Mouse (Mus musculus) neural tube, embryonic 15.5 days (tissue): ENCODE data around the gene Psrc1. TPM values are rescaled to one million over a fixed set of nuclear protein-coding genes. Genes with fewer than 3 reads are reported as not detected.

Experiments used
- ATAC-seq: fragments of 200-750 bp; cut with Nextera tagmentation; 2 replicates; pipeline ENCODE4 v1.8.0; 2017; ENCODE audit warnings: mild to moderate bottlenecking, moderate TSS enrichment, moderate library complexity; ENCODE audit not compliant: low FRiP score
- H3K27ac ChIP-seq: fragments of 300-500 bp; sonication (generic); replicated peaks from 2 replicates; pipeline ENCODE4 v1.5.1; 2015; ENCODE audit warnings: mild to moderate bottlenecking, inconsistent platforms
- H3K27me3 ChIP-seq: fragments of 300-500 bp; sonication (generic); replicated peaks from 2 replicates; pipeline ENCODE4 v1.6.1; 2015; ENCODE audit warnings: inconsistent platforms
- H3K36me3 ChIP-seq: fragments of 300-500 bp; sonication (generic); 2 replicates; pipeline ENCODE4 v1.6.1; 2015; ENCODE audit warnings: inconsistent platforms
- H3K4me1 ChIP-seq: fragments of 300-500 bp; sonication (generic); 2 replicates; pipeline ENCODE4 v1.6.1; 2015; ENCODE audit warnings: inconsistent platforms
- H3K4me2 ChIP-seq: fragments of 300-500 bp; sonication (generic); 2 replicates; pipeline ENCODE4 v1.6.1; 2015; ENCODE audit warnings: inconsistent platforms, mild to moderate bottlenecking, moderate library complexity
- H3K4me3 ChIP-seq: fragments of 300-500 bp; sonication (generic); replicated peaks from 2 replicates; pipeline ENCODE4 v1.5.1; 2015; ENCODE audit warnings: mild to moderate bottlenecking, inconsistent platforms
- H3K9ac ChIP-seq: fragments of 300-500 bp; sonication (generic); replicated peaks from 2 replicates; pipeline ENCODE4 v1.6.1; 2015; ENCODE audit warnings: mild to moderate bottlenecking, inconsistent platforms
- H3K9me3 ChIP-seq: fragments of 300-500 bp; sonication (generic); replicated peaks from 2 replicates; pipeline ENCODE4 v1.6.1; 2016; ENCODE audit warnings: inconsistent platforms
- WGBS: fragments of 180-500 bp; shearing (Covaris S2); methylation state at CpG from one replicate; pipeline ENCODE4 v1.1.7; 2015; ENCODE audit warnings: mixed read lengths; 5-methylcytosine and 5-hydroxymethylcytosine counted together
- polyA plus RNA-seq: library from polyadenylated mRNA; unstranded; fragments of >200 nt; fragmentation: Nextera tagmentation; extraction: Ambion mirVana; gene quantifications from 2 replicates; pipeline ENCODE4 v1.2.1, GENCODE M21; 2015

The Psrc1 gene
- polyA plus RNA-seq, 1 experiment from 2014 or later: 5.5 TPM

- Histone ChIP-seq H3K27me3 (no peaks in the 10 kb centered on the region), H3K4me2 (peak overlapping the region; percentile 31), H3K36me3 (no peaks in the 10 kb centered on the region), H3K4me3 (peak overlapping the region; percentile 22; the same call in 1 of the 2 replicates), H3K9ac (no peak overlapping the region), H3K27ac (no peak overlapping the region), H3K4me1 (0 out of 2 replicates have a peak, but pooled peaks cover 4% of the 10 kb centered on the region), H3K9me3 (no peaks in the 10 kb centered on the region)
- WGBS: 62% methylated on average over 9 of the region's 9 CpGs
- peak; percentile 68 for ATAC-seq
Observed at GRCm38 (mm10) chr3:108367173-108367572, 16.5 kb upstream of the Psrc1 start.

- Histone ChIP-seq H3K4me2 (peak overlapping the region; percentile 31), H3K9ac (no peak overlapping the region), H3K27ac (no peak overlapping the region), H3K4me1 (0 out of 2 replicates have a peak, but pooled peaks cover 4% of the 10 kb centered on the region), H3K9me3 (no peaks in the 10 kb centered on the region), H3K36me3 (no peaks in the 10 kb centered on the region), H3K27me3 (no peaks in the 10 kb centered on the region), H3K4me3 (no peak overlapping the region)
- 81% methylated on average over 3 of the region's 3 CpGs for WGBS
- no peak for ATAC-seq
Observed at GRCm38 (mm10) chr3:108367828-108368227, 15.8 kb upstream of the Psrc1 start.

GRCm38 (mm10) chr3:108368721-108369120 is 14.9 kb upstream of the Psrc1 start:
- no peaks in the 10 kb centered on the region for H3K27me3 ChIP-seq
- no peak overlapping the region for H3K27ac ChIP-seq
- H3K4me1 ChIP-seq: 0 out of 2 replicates have a peak, but pooled peaks cover 4% of the 10 kb centered on the region
- no peaks in the 10 kb centered on the region for H3K36me3 ChIP-seq
- H3K9me3 ChIP-seq: no peaks in the 10 kb centered on the region
- WGBS: 82% methylated on average over 5 of the region's 5 CpGs
- no peak overlapping the region for H3K9ac ChIP-seq
- H3K4me2 ChIP-seq: no peak overlapping the region
- no peak overlapping the region for H3K4me3 ChIP-seq
- no peak for ATAC-seq

- H3K27ac ChIP-seq: no peak overlapping the region
- no peaks in the 10 kb centered on the region for H3K27me3 ChIP-seq
- H3K4me1 ChIP-seq: no peaks in the 10 kb centered on the region
- H3K36me3 ChIP-seq: no peaks in the 10 kb centered on the region
- H3K4me3 ChIP-seq: no peak overlapping the region
- H3K9ac ChIP-seq: no peak overlapping the region
- no peak for ATAC-seq
- H3K4me2 ChIP-seq: no peak overlapping the region
- no peaks in the 10 kb centered on the region for H3K9me3 ChIP-seq
- 69% methylated on average over 3 of the region's 3 CpGs for WGBS
Observed at GRCm38 (mm10) chr3:108372274-108372673, 11.4 kb upstream of the Psrc1 start.

GRCm38 (mm10) chr3:108372691-108373090 is 10.9 kb upstream of the Psrc1 start:
- no peaks in the 10 kb centered on the region for H3K27me3 ChIP-seq
- H3K4me2 ChIP-seq: no peak overlapping the region
- WGBS: 84% methylated on average over 3 of the region's 3 CpGs
- H3K27ac ChIP-seq: no peak overlapping the region
- no peak overlapping the region for H3K4me3 ChIP-seq
- no peaks in the 10 kb centered on the region for H3K36me3 ChIP-seq
- no peaks in the 10 kb centered on the region for H3K4me1 ChIP-seq
- H3K9me3 ChIP-seq: no peaks in the 10 kb centered on the region
- no peak overlapping the region for H3K9ac ChIP-seq
- no peak for ATAC-seq

- no peaks in the 10 kb centered on the region for H3K36me3 ChIP-seq
- ATAC-seq: no peak
- no peak overlapping the region for H3K9ac ChIP-seq
- H3K27ac ChIP-seq: peak overlapping the region; percentile 45; the same call in 1 of the 2 replicates
- 57% methylated on average over 7 of the region's 7 CpGs for WGBS
- no peaks in the 10 kb centered on the region for H3K9me3 ChIP-seq
- no peaks in the 10 kb centered on the region for H3K27me3 ChIP-seq
- peaks cover 27% of the 10 kb centered on the region for H3K4me1 ChIP-seq
- no peak overlapping the region for H3K4me2 ChIP-seq
- no peak overlapping the region for H3K4me3 ChIP-seq
Observed at GRCm38 (mm10) chr3:108378875-108379663, 4.6 kb upstream of the Psrc1 start.

GRCm38 (mm10) chr3:108380695-108381094 is 2.9 kb upstream of the Psrc1 start:
- H3K9ac ChIP-seq: no peak overlapping the region
- H3K27ac ChIP-seq: no peak overlapping the region
- H3K4me3 ChIP-seq: no peak overlapping the region
- peaks cover 28% of the 10 kb centered on the region for H3K4me1 ChIP-seq
- H3K36me3 ChIP-seq: no peaks in the 10 kb centered on the region
- H3K4me2 ChIP-seq: no peak overlapping the region
- ATAC-seq: no peak
- WGBS: 85% methylated on average over 6 of the region's 6 CpGs
- no peaks in the 10 kb centered on the region for H3K27me3 ChIP-seq
- H3K9me3 ChIP-seq: no peaks in the 10 kb centered on the region

- no peaks in the 10 kb centered on the region for H3K36me3 ChIP-seq
- no peak for ATAC-seq
- no peak overlapping the region for H3K9ac ChIP-seq
- no peaks in the 10 kb centered on the region for H3K27me3 ChIP-seq
- no peak overlapping the region for H3K4me2 ChIP-seq
- H3K27ac ChIP-seq: no peak overlapping the region
- H3K4me1 ChIP-seq: peaks cover 28% of the 10 kb centered on the region
- WGBS: 76% methylated on average over 14 of the region's 14 CpGs
- H3K9me3 ChIP-seq: no peaks in the 10 kb centered on the region
- no peak overlapping the region for H3K4me3 ChIP-seq
Observed at GRCm38 (mm10) chr3:108381945-108382875, 1.4 kb upstream of the Psrc1 start.

- Histone ChIP-seq H3K27ac (no peak overlapping the region), H3K36me3 (no peaks in the 10 kb centered on the region), H3K27me3 (no peaks in the 10 kb centered on the region), H3K4me3 (peak overlapping the region; percentile 74), H3K9ac (no peak overlapping the region), H3K4me1 (peaks cover 28% of the 10 kb centered on the region), H3K4me2 (peak overlapping the region; percentile 75), H3K9me3 (no peaks in the 10 kb centered on the region)
- no peak for ATAC-seq
- WGBS: 36% methylated on average over 2 of the region's 2 CpGs
Observed at GRCm38 (mm10) chr3:108384425-108384824, 786 bp downstream of the Psrc1 start.

- peaks cover under 1% of the 10 kb centered on the region; the same call in 1 of the 2 replicates for H3K36me3 ChIP-seq
- H3K4me3 ChIP-seq: no peak overlapping the region
- H3K4me1 ChIP-seq: peaks cover 24% of the 10 kb centered on the region
- ATAC-seq: no peak
- H3K27ac ChIP-seq: no peak overlapping the region
- no peaks in the 10 kb centered on the region for H3K9me3 ChIP-seq
- WGBS: 89% methylated on average over 10 of the region's 10 CpGs
- no peak overlapping the region for H3K9ac ChIP-seq
- H3K4me2 ChIP-seq: no peak overlapping the region
- H3K27me3 ChIP-seq: no peaks in the 10 kb centered on the region
Observed at GRCm38 (mm10) chr3:108386186-108386585, 2.5 kb downstream of the Psrc1 start.

- ATAC-seq: peak; percentile 75
- peak overlapping the region; percentile 19; the same call in 1 of the 2 replicates for H3K4me2 ChIP-seq
Observed at GRCm38 (mm10) chr3:108389111-108389545, 5.5 kb downstream of the Psrc1 start.

More at GRCm38 (mm10) chr3:108389111-108389545, 5.5 kb downstream of the Psrc1 start:
- Histone ChIP-seq H3K27me3 (no peaks in the 10 kb centered on the region), H3K9me3 (no peaks in the 10 kb centered on the region), H3K9ac (no peak overlapping the region), H3K4me1 (peaks cover 8% of the 10 kb centered on the region), H3K27ac (no peak overlapping the region), H3K36me3 (peaks cover 27% of the 10 kb centered on the region), H3K4me3 (no peak overlapping the region)
- WGBS: 0% methylated on average over 5 of the region's 5 CpGs
